In genomic region chr5:71657482-71658114, GRCm38 (mm10) we compare ENCODE assay signal across 7 mouse cellular contexts. TPM values are rescaled to one million over a fixed set of nuclear protein-coding genes. Genes with fewer than 3 reads are reported as not detected.
DNase-seq lines count a peak whose midpoint lies in the region; ATAC-seq and TF ChIP-seq lines count a peak whose summit lies in the region.

Gene Gabrb1, plus strand, starts transcription at chr5:71658113.

- H3K4me2 ChIP-seq in kidney, embryonic 14.5 days (replicated peaks; ENCODE audit: low read depth, low read length), result peak within 1 kb of the TSS; percentile 95

- no peak for TF ChIP-seq POLR2A in liver, adult 2 months (IDR thresholded peaks at IDR 0.05; ENCODE audit: extremely low read depth, insufficient read depth, low read length)

- H3K36me3 ChIP-seq in kidney, embryonic 14.5 days (ENCODE audit: control insufficient read depth, insufficient read depth, low read length), result no peaks in the 10 kb centered on the region
- no peaks in the 10 kb centered on the region for H3K36me3 ChIP-seq in liver, adult 2 months (ENCODE audit: control insufficient read depth, insufficient read depth, low read length)

- no peaks in the 10 kb centered on the region for H3K79me2 ChIP-seq in liver, adult 2 months (ENCODE audit: control insufficient read depth, insufficient read depth, low read length)

- peak within 1 kb of the TSS; percentile 44; the same call in 1 of the 2 replicates for H3K9ac ChIP-seq in kidney, embryonic 14.5 days (ENCODE audit: low read depth, low read length)
- H3K9ac ChIP-seq in liver, adult 2 months (ENCODE audit: low read depth, low read length), result no peak within 1 kb of the TSS

- TF ChIP-seq CTCF in liver, adult 2 months (IDR thresholded peaks at IDR 0.05; ENCODE audit: low read depth, low read length), result no peak

- WGBS in kidney, embryonic 14.5 days, result under 1% methylated on average over 47 of the region's 49 CpGs
- WGBS in liver, adult 2 months, result 1% methylated on average over 48 of the region's 49 CpGs

- ATAC-seq in frontal cortex, adult (ENCODE audit: low TSS enrichment), result peak; percentile 71
- peak; percentile 94 for ATAC-seq in kidney, embryonic 14.5 days (ENCODE audit: low FRiP score, low TSS enrichment)
- no peak for ATAC-seq in CD4-positive, CD25-positive, alpha-beta regulatory T cell, adult 4 months

- peak within 1 kb of the TSS; percentile 55 for H3K4me3 ChIP-seq in kidney, embryonic 14.5 days (ENCODE audit: low read length)
- H3K4me3 ChIP-seq in liver, adult 2 months (ENCODE audit: insufficient read depth, low read depth, low read length), result peak within 1 kb of the TSS; percentile 9; the same call in 1 of the 2 replicates

- 0 out of 2 replicates have a peak, but pooled peaks cover 5% of the 10 kb centered on the region for H3K4me1 ChIP-seq in kidney, embryonic 14.5 days (ENCODE audit: control insufficient read depth, insufficient read depth, low read length)
- no peaks in the 10 kb centered on the region for H3K4me1 ChIP-seq in liver, adult 2 months (ENCODE audit: control insufficient read depth, insufficient read depth, low read length)

- DNase-seq in adrenal gland, postnatal 14 days, result peak; percentile 34
- peak; percentile 33 for DNase-seq in cerebellum, adult 8-10 months
- DNase-seq in liver, adult 2 months (ENCODE audit: extremely low read depth, low read depth, low spot score), result no peak
- peak; percentile 59 for DNase-seq in neural tube, embryonic 10.5 days (ENCODE audit: extremely low spot score, low spot score)

- H3K27ac ChIP-seq in kidney, embryonic 14.5 days (ENCODE audit: low read depth, low read length), result no peak within 1 kb of the TSS
- H3K27ac ChIP-seq in liver, adult 2 months (replicated peaks; ENCODE audit: insufficient read depth, low read depth, low read length), result no peak within 1 kb of the TSS

- H3K27me3 ChIP-seq in kidney, embryonic 14.5 days (ENCODE audit: control insufficient read depth, insufficient read depth, low read length), result peaks cover 16% of the 10 kb centered on the region
- H3K27me3 ChIP-seq in liver, adult 2 months (ENCODE audit: control insufficient read depth, insufficient read depth, low read length), result peaks cover 3% of the 10 kb centered on the region; the same call in 1 of the 2 replicates

- no peaks in the 10 kb centered on the region for H3K9me3 ChIP-seq in kidney, embryonic 14.5 days (ENCODE audit: control insufficient read depth, low read length)

RNA-seq across cellular contexts. Expression of gene Gabrb1, which starts in this region (rescaled TPM):
- 0.08 and 0.33 TPM in 2 replicates for total RNA-seq in adrenal gland, postnatal 14 days (2021)
- 0.09 and 0.34 TPM in 2 replicates for polyA plus RNA-seq in kidney, embryonic 14.5 days (2014; fragmentation: Nextera tagmentation; extraction: Ambion mirVana)
- not detected in 2 replicates for total RNA-seq in liver, adult 2 months (2014; rRNA removed)
- polyA plus RNA-seq in liver, adult 2 months (2012; rRNA removed), result not detected in 2 replicates
- polyA plus RNA-seq in CD4-positive, CD25-positive, alpha-beta regulatory T cell, adult 4 months (2017; shearing (Covaris generic)), result under 1 TPM in 1 of 2 experiments, not detected in 1; 0.09 TPM

Comparison
In these comparisons a context has a peak if more than half of its experiments do, and no peak if none do; other contexts are left out.
1. Peak in DNase-seq in adrenal gland, postnatal 14 days; RNA of the gene not detected or under 1 TPM.
2. Peak in ATAC-seq, H3K4me3 ChIP-seq, H3K9ac ChIP-seq and H3K4me2 ChIP-seq in kidney, embryonic 14.5 days; RNA of the gene not detected or under 1 TPM.